Mouse (Mus musculus) layer of hippocampus, adult 9-10 months (tissue): ENCODE results near the gene Pou3f3.

Experiments
- DNase-seq: peaks from one replicate; pipeline ENCODE4 v3.0.0; 2022; ENCODE audit warnings: low spot score

Pou3f3 gene

DNA sequence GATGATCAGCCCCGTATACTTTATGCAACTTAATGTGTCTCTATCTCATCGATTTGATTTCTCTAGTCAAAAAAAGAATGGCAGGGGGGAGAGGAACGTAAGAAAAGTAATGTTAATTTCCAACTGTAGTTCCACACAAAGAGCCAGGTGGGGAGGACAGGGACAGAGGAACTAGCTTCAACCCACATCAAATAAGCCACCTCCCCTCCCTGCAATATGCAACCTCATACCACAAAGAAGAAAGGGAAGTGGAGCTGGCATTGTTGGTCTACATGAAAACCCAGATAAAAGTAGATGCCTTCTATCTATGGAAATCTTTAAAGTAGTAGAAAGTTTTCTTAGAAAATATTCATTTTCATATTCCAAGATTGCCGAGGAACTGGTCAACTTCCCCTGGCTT lies 14.7 kb downstream of the Pou3f3 start:
- DNase-seq = no peak

DNA sequence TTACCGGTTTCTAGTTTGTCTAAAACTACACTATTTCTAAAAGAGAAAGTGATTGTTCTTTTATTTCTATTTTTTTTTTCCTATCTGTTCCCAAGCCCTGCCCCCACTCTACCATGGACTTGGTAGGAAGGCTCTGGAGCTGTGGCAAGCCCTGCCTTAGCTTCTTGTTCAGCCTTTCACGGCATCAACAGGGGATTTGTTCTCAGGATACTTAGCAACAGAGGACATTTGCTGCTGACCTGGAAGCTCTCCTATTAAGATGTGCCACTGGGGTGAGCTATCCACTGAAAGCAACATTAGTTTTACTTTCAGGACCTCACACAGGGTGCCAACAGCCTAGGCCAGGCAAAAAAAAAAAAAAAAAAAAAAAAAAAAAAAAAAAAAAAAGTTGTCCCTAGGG lies 15.4 kb downstream of the Pou3f3 start:
- no peak for DNase-seq

DNA sequence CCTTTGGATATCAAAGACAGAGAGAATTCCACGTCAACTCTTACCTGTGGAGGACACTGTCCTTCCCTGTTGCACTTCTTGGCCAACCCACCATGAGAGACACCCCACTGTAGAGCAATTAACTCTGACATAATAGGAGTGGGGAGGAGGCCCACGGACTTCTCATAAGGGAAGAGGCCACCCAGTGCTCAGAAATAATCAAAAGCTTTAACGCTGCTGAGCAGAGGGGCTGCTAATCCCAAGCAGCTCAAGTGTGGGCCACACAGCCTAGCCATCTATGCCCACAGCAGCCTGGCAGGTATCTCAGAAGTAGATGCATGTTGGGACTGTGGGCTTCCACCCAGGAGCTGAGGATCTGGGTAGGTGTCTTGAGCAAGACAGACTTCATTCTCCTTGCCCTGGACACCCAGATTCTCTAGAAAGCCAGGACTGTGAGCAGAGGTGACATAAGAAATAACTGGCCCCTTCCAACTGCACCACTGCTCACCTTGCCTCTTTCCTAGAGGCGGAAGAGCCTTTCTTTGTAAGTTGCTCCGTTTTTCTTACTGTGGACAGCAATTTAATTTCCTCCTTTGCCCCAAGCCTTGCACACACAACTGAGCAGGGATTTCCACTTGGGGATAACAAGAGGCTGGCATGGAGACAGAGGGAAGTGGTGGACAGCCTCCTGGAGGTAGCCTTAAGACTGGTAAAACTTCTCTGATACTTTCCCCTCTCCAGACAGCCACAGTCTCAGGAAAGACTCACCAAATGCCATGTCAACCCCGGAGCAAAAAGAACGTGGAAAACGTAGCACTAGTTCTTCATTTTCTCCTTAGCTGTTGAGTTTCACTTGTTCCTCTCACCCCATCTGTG lies 16.1 kb downstream of the Pou3f3 start:
- no peak for DNase-seq

DNA sequence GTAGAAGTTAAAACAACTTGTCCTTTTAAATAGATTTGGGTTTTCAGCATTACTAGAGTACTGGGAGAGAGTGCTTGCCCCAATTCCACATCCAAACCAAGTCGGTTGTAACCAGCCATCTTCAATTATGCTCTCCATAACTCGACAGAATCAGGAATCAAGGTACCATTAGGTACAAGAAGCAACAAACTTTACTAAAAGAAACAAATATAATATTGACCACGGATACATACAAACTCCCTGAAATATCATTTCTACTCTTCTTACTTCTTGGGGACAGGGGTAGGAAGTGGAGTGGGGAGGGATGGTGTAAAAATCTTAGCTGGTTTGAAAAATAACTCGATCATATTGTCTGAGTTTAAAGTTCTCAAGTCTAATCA lies 16.7 kb downstream of the Pou3f3 start:
- DNase-seq = no peak

DNA sequence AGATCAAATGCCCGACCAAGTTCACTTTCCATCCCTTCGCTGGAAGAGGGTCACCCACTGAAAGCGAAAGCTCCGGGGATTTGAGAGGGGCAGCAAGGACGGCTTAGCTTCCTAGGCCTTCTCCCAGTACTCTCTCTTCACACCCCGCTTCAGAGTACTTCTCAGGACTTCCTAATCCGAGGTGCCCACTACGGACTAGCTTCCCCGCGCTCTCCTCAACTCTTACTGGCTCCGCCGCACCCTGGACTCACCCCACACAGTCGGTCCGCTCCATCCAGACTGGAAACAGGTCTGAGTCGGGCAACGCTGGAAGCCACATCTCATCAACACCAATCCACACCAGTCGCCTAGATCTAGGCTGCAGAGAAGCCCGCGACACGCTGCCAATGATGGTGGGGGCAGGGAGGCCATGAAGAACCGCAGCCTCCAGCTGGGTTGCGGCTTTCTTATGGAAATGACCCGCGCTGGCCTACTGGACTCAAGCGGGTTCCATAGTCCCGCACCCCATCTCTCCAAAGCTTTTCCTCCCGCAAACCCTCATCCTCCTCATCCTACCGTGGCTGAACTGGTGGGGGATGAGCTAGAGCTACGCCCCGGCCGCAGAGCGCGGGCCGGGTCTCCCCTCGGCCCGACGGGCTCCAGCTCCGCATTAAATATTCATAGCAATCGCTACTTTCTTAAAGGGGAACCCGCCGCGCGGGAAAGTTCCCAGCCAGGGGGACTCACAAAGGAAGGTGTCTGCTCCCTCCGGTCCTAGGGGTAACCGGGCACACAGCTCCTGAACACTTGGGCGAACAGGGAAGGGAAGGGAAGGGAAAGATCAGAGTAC lies 17.8 kb downstream of the Pou3f3 start:
- DNase-seq = no peak

DNA sequence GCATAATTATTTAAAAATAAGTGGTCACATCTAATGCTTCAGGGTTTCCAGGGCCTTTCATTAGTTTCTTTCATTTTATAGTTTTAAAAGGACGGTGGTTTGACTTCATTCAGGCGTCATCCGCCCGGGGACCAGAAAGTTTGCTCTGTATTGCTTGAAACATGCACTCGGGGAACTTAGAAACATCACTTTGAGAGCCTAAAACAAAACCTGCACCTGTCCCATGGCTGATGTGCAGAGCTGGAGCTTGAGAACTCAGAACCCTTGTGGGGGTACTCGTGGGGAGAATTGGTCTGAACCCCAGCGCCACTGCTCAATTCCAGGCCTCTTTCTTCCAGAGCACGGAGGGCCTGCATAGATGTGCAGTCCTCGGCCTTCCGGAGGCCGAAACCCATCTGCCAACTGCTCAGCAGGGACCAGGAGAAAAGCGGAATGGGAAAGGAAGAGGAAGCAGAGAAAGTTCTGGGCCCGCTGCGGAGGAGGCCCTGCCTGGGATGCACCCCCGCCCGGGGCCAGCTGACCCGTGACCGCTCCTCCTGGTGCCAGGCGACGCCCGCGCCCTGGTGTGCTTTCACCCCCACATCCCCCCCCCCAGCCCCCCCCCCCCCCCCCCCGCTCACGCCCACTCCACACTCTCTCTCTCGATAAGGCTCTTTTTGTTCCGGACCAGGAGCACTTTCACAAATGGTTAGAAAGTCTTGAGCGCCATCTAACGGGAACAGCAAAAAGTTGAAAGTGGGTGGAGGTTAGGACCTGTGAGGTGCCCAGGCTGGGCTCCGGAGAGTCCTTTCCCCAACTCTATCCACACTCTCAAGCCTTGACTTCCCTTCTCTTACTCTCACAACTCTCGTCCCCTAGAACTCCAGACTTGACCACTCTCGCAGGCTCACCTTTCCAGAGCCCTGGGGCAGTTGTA lies 18.7 kb downstream of the Pou3f3 start:
- DNase-seq = no peak

DNA sequence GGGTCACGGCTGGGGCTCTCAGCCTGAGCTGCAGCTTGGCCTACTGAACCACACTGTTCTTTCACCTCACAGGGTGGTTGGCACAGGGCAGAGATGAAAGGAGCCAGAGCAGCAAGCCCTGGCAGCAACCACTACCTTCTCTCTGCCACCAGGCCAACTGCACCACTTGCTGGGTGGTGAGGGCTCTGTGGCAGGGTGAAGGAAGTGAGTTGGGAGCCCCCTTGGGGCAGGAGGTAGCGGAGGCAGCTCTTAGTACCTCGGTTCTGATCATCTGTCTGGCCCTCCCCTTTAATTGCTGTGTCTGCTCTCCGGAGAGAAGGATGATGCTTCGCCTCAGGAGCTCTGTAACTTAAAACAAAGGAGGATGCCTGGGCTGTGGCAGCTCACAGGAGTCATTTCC lies 23.0 kb downstream of the Pou3f3 start:
- no peak for DNase-seq

DNA sequence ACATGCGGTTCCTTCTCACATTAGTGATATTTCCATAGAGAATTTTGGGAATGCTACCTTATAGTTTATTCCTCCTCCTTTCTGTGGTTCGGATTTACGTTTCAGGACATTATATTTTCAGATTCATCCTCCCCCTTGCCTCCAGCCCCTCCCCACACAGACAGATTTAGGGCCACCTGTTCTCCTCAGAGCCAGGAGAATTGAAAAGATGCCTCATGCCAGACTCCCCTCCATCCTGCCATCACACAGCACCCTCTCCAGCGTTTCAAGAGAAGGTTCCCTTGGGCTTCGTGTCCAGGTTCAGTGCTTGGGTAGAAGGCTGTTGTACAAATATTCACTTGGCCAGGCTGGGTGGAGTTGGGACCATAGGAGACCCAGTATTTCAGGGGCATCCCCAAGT lies 25.8 kb downstream of the Pou3f3 start:
- no peak for DNase-seq

DNA sequence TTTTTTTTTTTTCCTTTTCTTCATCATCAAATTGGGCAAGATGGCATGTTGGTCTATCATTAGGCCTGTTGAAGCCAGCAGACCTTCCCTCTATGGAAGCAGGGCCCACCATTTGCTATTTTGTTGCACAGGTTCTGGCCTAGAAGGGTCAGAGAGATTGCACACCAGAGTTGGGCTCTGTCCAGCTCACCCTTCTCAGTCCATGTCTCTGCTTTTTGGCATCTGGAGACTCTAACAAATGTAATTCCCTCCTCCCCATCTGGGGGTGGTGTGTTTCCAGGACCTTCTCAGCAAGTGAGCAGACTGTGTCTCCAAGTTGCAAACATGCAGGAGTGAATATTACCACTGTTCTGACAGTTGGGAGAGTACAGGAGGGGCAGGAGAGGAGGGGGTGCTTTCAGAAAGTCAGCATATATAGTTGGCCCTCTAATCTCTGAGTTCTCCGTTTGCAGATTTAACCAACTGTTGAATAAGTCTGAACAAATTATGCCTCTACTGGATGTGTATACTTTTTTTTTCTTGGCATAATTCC lies 28.3 kb downstream of the Pou3f3 start:
- no peak for DNase-seq

DNA sequence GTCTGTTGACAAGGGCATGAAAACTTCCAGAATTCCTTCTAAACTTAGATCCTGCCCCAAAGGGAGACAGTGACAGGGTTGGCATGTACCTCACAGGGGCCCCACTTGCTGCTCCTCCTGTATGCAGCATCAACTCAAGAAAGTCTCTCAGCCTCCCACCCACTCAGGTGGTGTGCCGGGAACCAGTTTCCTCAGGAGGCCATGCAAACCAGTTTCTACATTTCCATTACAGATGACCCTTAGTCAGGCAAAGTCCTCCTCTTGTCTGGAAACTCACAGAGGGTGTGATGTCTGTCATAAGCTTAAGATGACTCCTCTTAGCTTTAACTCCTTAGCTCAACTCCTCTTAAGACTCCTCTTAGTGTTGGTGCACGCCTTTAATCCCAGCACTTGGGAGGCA lies 29.3 kb downstream of the Pou3f3 start:
- no peak for DNase-seq

DNA sequence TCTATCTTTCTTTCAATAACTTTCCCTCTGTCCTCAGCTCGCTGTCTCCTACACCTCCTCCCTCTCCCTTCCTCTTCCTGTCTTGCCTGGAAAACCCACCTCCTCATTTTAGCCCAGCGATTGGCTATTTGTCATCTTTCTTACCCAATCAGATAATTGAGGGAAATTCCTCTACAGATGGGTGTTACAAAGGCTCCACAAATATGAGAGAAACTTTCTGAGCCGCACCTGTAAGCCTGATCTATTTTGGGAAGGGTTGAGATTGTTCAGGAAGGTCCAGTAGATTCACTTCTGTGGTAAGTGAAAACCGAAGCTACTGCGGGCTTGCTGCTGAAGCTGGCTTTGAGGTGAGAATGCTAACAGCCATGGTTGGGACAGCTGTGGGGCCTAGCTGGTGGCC lies 31.6 kb downstream of the Pou3f3 start:
- no peak for DNase-seq

DNA sequence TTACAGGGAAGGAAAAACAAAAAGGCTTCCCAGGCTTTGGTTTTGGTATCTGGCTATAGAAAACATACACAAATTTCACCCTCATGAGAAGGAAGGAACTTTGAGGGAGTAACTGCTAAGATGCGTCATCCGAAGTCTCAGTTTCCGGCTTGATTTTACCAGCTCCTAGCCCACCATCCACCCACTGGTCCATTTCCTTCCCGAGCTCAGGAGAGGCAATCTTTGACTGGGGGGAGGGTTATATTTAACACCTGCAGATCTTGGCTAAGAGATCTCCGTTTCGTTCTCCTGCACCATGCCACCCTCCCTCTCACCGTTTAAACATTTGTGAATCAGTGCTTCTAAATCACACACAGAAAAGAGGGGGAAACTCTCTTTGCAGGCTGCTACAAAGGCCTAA lies 32.1 kb downstream of the Pou3f3 start:
- DNase-seq = no peak

DNA sequence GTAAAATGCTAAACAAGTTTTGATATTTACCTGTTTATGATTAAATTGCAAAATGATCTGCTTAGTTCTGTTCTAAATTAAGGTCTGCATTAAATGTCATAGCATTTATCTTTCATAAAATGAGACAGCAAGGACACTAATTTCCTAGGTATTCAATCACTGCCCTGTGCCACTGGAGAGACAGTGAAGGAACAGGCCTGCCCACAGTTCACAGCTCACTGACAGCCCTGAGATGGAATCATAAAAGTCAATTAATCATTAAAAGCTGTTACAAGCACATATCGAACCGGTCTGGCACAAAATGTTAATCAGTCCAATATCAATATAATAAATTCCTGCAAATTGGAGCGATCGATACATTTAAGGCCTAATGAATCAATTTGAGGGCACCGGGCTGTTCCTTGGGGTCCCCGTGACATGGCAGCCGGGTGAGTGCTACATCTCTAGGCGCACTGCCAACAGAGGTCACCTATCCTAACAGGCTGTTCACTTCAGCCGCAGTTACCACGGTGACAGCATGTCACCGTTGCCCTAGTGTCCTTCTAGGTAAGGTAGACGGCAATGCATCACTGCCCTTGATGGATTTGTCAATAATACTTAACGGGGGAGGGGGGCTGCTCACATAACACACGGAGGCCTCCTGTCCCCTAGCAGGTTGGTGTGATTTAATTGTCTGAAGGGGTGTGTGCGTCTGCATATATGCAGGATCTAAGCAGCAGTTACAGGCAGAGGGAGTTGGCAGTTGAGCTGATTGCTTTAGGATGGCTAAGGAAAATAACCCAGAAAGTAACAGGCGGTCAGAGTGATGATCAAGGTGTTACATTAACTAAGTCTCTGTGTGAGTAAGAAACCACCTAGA lies 46.0 kb downstream of the Pou3f3 start:
- no peak for DNase-seq

DNA sequence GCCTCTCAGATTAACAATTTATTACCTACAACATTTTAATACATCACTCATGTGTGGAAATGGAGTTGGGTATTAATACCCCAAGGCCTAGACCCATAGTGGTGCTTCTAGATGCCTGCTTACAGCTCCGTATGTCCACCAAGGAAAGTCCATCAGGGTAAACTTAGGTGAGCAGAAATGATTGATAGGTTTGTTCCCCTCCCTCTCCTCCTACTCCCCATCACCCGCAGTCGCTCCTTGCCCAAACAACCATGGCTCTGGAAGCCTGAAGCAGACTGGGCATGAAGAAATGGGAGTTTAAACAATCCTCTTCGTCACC lies 46.6 kb downstream of the Pou3f3 start:
- DNase-seq = no peak

DNA sequence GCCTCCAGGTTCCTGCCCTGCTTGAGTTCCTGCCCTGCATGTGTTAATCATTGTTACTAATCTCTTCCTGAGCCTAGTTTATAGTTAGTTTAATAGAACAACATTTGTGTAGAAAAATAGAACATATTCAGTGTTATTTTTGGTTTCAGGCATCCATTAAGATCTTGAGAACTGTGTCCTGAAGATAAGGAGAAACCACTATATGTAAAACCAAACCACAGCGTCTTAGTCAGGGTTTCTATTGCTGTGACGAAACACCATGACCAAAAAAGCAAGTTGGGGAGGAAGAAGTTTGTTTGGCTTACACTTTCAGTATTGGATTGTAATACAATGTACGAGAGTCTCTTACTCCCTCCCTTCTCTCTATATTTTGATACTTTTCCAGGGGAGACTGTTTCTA lies 49.5 kb downstream of the Pou3f3 start:
- no peak for DNase-seq

DNA sequence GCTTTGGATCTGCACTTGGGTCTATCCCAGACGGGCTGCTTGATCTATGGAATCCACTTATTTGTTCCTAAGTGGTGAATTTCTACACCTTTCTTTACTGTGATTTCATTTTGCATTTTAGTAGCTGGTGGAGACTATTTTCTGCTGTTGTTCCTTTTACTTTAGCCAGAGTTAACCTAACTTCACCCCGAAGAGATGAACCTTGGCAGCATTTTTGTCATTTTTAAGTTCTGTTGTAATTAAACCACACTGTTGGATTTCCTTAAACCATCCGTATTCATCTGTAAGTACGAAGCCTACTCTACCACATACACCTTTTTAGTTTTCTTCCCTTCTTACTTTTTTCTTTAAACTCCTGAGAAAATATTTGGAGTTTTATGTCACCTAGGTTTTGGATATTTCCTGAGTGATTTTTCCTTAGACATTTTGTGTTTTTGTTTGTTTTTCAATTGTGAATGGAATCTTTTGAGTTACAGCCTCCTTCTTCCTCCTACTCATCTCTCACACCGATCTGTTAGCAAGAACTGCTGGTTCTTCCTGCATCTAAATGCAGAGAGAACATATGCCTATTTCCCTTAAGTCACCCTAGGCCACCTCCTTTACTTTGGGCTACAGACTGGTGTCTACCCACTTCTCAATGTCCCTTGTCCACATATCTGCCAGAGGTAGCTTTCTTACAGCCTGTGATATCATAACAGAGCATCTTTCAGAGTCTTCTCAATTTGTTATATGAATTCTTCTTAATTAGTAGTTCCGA lies 54.1 kb downstream of the Pou3f3 start:
- no peak for DNase-seq
